Mouse (Mus musculus): ENCODE measurements around the gene Capza3. TPM values are rescaled to one million over a fixed set of nuclear protein-coding genes. Genes with fewer than 3 reads are reported as not detected.

Capza3 gene
- not detected for total RNA-seq (2021)
- long read RNA-seq, experiment 1: 0 reads
- long read RNA-seq, experiment 2: 0 reads

- H3K27ac ChIP-seq: no peak within 1 kb of the TSS
- DNase-seq (ENCODE audit: extremely low spot score in 1 of 2, low spot score in 2 of 2): no peak
- H3K4me3 ChIP-seq: no peak within 1 kb of the TSS
- intact Hi-C loops (cut with DNase I): no loop called here
- no peak for TF ChIP-seq CTCF (IDR thresholded peaks at IDR 0.05)
These were observed at the start of gene Capza3 for GRCm38 (mm10) chr6:140040952-140041351. Gene Capza3 (plus strand): TSS chr6:140041252.

GRCm38 (mm10) chr6:140005181-140005580, 35.9 kb upstream of the Capza3 start:
- no peak for DNase-seq (ENCODE audit: extremely low spot score in 1 of 2, low spot score in 2 of 2)
- no peak for TF ChIP-seq CTCF (IDR thresholded peaks at IDR 0.05)
- Histone ChIP-seq H3K27ac (no peak overlapping the region), H3K4me3 (no peak overlapping the region)
- intact Hi-C loops (cut with DNase I): no loop called here

DNA sequence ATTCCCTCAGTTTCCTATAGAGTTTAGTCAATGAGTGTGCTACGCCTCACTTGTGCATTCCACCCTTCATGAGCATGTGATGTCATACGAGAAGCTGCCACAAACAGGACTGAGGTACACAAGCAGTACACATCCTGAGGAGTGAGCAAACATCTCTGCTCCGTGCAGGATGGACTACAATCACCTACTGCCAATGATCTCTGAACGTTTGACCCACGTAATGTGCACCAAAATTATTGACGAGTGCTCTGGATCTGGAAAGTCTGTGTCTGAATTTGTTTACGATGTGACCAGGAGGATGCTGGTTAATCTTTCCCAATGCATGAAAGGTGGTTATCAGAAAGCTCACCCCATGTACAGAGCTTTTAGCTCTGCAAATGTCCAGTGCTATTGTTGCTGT, 16.6 kb upstream of the Capza3 start:
- DNase-seq (ENCODE audit: extremely low spot score in 1 of 2, low spot score in 2 of 2): no peak

DNA sequence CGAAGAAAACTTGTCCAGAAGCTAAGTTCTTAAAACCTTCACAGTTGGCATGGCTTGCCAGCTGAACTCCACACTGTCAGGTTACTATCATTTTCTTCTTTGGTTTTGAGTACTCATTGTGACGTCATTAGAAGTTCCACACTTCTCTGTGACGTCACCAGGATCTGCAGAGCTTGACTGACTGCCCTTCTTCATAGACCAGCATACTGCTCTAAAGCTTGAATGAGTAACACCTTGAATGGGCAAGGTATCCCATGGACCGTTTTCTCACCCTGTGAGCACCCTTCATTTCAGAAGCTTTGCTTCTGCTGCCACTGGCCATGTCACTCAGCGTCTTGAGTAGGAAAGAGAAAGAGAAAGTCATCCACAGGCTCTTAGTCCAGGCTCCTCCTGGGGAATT, 305 bp downstream of the Capza3 start, which contains the start of gene Plcz1:
Gene Plcz1 (minus strand): TSS at position 101 of the 400 bp plus-strand sequence.
- Histone ChIP-seq H3K27ac (no peak within 1 kb of the TSS), H3K4me3 (no peak within 1 kb of the TSS)
- no peak for DNase-seq (ENCODE audit: extremely low spot score in 1 of 2, low spot score in 2 of 2)
- no peak for TF ChIP-seq CTCF (IDR thresholded peaks at IDR 0.05)
- intact Hi-C loops (cut with DNase I): no loop called here

More for the DNA sequence above, 16.6 kb upstream of the Capza3 start:
- Histone ChIP-seq H3K4me3 (no peak overlapping the region), H3K27ac (no peak overlapping the region)
- TF ChIP-seq CTCF (IDR thresholded peaks at IDR 0.05): no peak
- intact Hi-C loops (cut with DNase I): no loop called here

GRCm38 (mm10) chr6:140051476-140051875, 10.4 kb downstream of the Capza3 start:
- Histone ChIP-seq H3K27ac (no peak overlapping the region), H3K4me3 (no peak overlapping the region)
- TF ChIP-seq CTCF (IDR thresholded peaks at IDR 0.05): no peak
- DNase-seq (ENCODE audit: extremely low spot score in 1 of 2, low spot score in 2 of 2): no peak
- intact Hi-C loops (cut with DNase I): loop anchor here (5.0 to 10.0 kb wide), 2 partner anchors 177 to 371 kb away; partner anchors contain the start of gene Plekha5

GRCm38 (mm10) chr6:140054271-140054928, 13.3 kb downstream of the Capza3 start:
- TF ChIP-seq CTCF (IDR thresholded peaks at IDR 0.05): no peak
- peak in 1 of 2 experiments; percentile 18 for DNase-seq (ENCODE audit: extremely low spot score in 1 of 2, low spot score in 2 of 2)
- H3K4me3 ChIP-seq: no peak overlapping the region
- H3K27ac ChIP-seq: peak overlapping the region; percentile 75
- intact Hi-C loops (cut with DNase I): loop anchor here (5.0 to 10.0 kb wide), 2 partner anchors 180 to 368 kb away; partner anchors contain the start of gene Plekha5

DNA sequence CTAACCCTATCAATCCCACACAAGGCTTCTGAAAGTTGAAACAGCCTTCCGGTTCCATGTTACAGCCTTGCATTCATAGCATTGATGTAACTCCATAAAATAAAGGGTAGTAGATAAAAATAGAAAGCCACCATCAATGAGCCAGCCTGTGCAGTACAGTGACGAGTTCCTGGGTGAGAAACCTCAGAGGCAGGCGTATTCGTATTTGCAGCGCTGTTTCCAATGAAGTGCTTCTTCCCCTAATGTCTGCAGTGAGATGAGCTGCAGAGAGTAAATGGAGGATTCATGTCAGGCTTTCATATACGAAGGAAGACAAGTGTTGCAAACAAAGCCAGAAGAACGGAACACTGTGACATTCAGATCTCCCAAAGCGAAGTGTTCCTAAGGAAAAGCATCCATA, 28.1 kb downstream of the Capza3 start:
- Histone ChIP-seq H3K4me3 (peak overlapping the region; percentile 3), H3K27ac (no peak overlapping the region)
- TF ChIP-seq CTCF (IDR thresholded peaks at IDR 0.05): no peak
- DNase-seq (ENCODE audit: extremely low spot score in 1 of 2, low spot score in 2 of 2): no peak
- intact Hi-C loops (cut with DNase I): no loop called here

DNA sequence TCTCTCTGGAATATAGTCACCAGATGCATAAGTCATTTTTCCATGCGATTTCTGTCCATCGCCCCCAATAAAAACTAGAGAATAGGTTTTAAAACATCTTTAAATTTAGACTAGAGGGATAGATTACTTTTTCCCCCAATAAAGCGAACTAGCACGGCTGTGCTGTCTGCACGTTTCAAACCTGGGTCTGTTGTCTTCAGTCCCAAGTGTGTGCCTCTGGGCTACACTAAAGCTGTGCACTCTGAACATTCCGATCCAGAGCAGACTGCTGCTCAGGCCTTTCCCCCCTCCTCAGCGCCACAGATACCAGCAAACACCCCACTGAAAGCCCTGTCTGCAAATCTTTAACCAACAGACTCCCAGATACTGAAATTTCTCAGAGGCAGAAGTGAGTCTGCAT, 39.9 kb downstream of the Capza3 start:
- intact Hi-C loops (cut with DNase I): no loop called here
- DNase-seq (ENCODE audit: extremely low spot score in 1 of 2, low spot score in 2 of 2): no peak
- no peak overlapping the region for H3K4me3 ChIP-seq
- no peak overlapping the region for H3K27ac ChIP-seq
- TF ChIP-seq CTCF (IDR thresholded peaks at IDR 0.05): no peak

GRCm38 (mm10) chr6:140081739-140082138, 40.7 kb downstream of the Capza3 start:
- Histone ChIP-seq H3K4me3 (no peak overlapping the region), H3K27ac (no peak overlapping the region)
- intact Hi-C loops (cut with DNase I): no loop called here
- peak; percentile 47 for TF ChIP-seq CTCF (IDR thresholded peaks at IDR 0.05)
- no peak for DNase-seq (ENCODE audit: extremely low spot score in 1 of 2, low spot score in 2 of 2)

GRCm38 (mm10) chr6:140089855-140090254, 48.8 kb downstream of the Capza3 start:
- DNase-seq (ENCODE audit: extremely low spot score in 1 of 2, low spot score in 2 of 2): peak in 1 of 2 experiments; percentile 3
- H3K27ac ChIP-seq: no peak overlapping the region
- intact Hi-C loops (cut with DNase I): no loop called here
- no peak overlapping the region for H3K4me3 ChIP-seq
- TF ChIP-seq CTCF (IDR thresholded peaks at IDR 0.05): no peak

Other genes starting within 250 kb of the Capza3 start
- under 1 TPM; 0.81 to 0.82 TPM for gene Plcz1, start 205 bp downstream of the Capza3 start, total RNA-seq (2021)

Measured in left cerebral cortex, adult 2 months (tissue).